Mouse (Mus musculus): ENCODE data around the gene Cwh43.

- TF ChIP-seq CTCF (conservative IDR thresholded peaks at IDR 0.05; ENCODE audit: insufficient read depth, insufficient read length, low read depth, low read length) (no peak), POLR2A (IDR thresholded peaks at IDR 0.05; ENCODE audit: low read depth, low read length) (no peak)
Measured at GRCm38 (mm10) chr5:73359752-73360141, 46.1 kb upstream of the Cwh43 start.
